Mouse (Mus musculus) urinary bladder, postnatal 0 days (tissue): Measurements from ENCODE around the gene Zfp655. TPM values are rescaled to one million over a fixed set of nuclear protein-coding genes. Genes with fewer than 3 reads are reported as not detected.

ENCODE experiments used
- polyA plus RNA-seq: library from polyadenylated mRNA; unstranded; fragments of >200 nt; fragmentation: Nextera tagmentation; extraction: Ambion mirVana; gene quantifications from 2 replicates; pipeline ENCODE4 v1.2.1, GENCODE M21; 2015

The Zfp655 gene
- polyA plus RNA-seq, result 28.1 and 29.6 TPM in 2 replicates

DNA sequence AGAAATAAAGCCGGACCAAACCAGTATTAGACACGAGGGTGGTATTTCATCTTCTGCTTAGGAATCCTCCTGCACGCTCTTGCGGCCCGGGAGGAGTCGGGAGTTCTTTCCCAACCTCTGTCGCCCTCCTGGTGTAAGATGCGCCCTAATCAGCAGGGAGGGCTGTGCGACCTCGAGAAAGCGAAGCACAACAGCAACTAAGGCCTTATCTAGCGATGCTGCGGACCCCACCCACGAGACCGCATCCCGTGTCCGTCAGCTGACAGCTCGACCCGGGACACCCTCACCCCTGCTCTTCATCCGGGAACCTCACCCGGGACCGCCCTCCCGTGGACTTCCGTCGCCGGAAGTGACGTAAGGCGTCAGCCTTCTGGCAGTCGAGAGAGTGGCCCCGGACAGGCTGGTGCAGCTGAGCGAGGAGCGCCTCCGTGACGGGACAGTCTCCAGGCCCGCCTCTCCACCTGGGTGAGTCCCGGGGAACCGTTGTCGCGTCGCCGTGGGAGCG lies at the start of gene Zfp655:
TSS of gene Zfp655 (plus strand) at position 349 of the 505 bp plus-strand sequence.

DNA sequence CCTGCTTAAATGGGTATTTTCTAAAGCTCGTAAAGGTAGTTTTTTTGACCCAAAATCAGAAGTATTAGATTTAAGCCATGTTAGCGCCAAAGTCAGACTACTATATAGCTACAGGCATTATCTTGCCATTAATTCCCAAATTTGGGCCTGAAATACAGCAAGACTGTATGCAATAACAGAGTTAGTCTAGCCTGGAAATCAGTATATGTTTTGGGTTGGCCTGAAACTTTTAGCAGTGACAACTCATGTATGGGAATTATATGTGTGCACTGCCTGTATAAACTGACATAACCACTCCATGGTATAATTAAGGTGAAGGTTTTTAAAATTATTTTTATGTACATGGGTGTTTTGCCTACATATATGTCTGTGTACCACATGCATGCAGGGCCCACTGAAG lies 39.6 kb upstream of the Zfp655 start, which contains the start of gene Atp5j2:
TSS of gene Atp5j2 (minus strand) at position 101 of the 400 bp plus-strand sequence.

GRCm38 (mm10) chr5:145201321-145201991 lies 30.1 kb upstream of the Zfp655 start, which contains the start of gene Zkscan14:
Gene Zkscan14, minus strand, starts transcription at chr5:145201868.

DNA sequence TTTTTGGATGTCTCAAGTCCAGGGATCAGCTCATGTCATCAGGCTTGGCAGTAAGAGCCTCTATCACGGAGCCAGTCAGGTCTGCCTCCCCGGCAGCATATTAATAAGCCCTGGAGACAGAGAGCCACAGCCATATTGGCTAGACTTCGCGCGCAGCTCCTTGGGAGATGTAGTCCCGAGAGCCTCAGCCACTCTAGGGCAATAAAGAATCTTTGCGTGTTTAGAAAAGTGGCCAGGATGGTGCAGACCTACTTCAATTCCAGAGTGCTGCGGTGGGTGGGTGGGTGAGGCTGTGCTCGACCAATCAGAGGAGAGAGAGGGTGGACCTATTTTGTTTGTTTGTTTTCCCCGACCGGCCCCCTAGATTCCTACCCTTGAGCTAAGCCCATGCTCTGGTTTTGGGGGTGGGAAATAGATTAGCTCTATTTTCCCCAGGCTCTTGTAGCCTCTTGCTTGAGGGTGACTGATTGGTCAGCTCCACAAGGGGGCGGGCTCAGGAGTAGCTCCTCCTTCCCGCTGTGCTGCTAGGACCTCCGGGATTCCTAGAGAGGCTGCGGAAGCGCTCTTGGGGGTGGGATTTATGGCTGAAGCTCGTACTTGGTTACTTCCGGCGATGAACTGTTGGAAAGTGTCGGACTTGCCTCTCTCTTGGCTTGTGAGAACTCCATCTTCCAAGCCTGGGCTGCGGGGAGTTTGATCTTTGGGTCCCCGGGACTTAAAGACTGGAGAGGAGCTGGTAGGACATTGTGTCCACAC lies 27.4 kb upstream of the Zfp655 start, which contains the start of gene Zkscan5:
TSS of gene Zkscan5 (plus strand) at position 627 of the 756 bp plus-strand sequence.

GRCm38 (mm10) chr5:145280371-145281143 lies 49.0 kb downstream of the Zfp655 start, which contains the start of gene Zscan25:
Gene Zscan25, plus strand, starts transcription at chr5:145280500.

Other genes starting within 250 kb of the Zfp655 start
- not detected in 2 replicates for gene Gm4871, start 199.0 kb upstream of the Zfp655 start, polyA plus RNA-seq
- gene 1700018F24Rik, start 188.7 kb upstream of the Zfp655 start, polyA plus RNA-seq, result not detected in 2 replicates
- gene Arpc1a, start 147.9 kb upstream of the Zfp655 start, polyA plus RNA-seq, result 188 and 216 TPM in 2 replicates
- not detected in 2 replicates for gene Kpna7, start 147.7 kb upstream of the Zfp655 start, polyA plus RNA-seq
- 381 and 490 TPM in 2 replicates for gene Arpc1b, start 117.5 kb upstream of the Zfp655 start, polyA plus RNA-seq
- gene Pdap1, start 91.5 kb upstream of the Zfp655 start, polyA plus RNA-seq, result 49.6 and 60.3 TPM in 2 replicates
- 127 and 128 TPM in 2 replicates for gene Bud31, start 91.4 kb upstream of the Zfp655 start, polyA plus RNA-seq
- 8.5 TPM in 2 replicates for gene Ptcd1, start 64.6 kb upstream of the Zfp655 start, polyA plus RNA-seq
- 17.6 and 20.6 TPM in 2 replicates for gene Cpsf4, start 64.5 kb upstream of the Zfp655 start, polyA plus RNA-seq
- 609 and 628 TPM in 2 replicates for gene Atp5j2, start 39.7 kb upstream of the Zfp655 start, polyA plus RNA-seq
- gene Zkscan14, start 29.8 kb upstream of the Zfp655 start, polyA plus RNA-seq, result 5.6 and 6.2 TPM in 2 replicates
- gene Zkscan5, start 27.2 kb upstream of the Zfp655 start, polyA plus RNA-seq, result 5.3 and 5.5 TPM in 2 replicates
- gene Zscan25, start 48.8 kb downstream of the Zfp655 start, polyA plus RNA-seq, result 0.46 and 0.57 TPM in 2 replicates
- gene Cyp3a57, start 113.6 kb downstream of the Zfp655 start, polyA plus RNA-seq, result 1.4 and 1.5 TPM in 2 replicates
- gene Cyp3a16, start 238.0 kb downstream of the Zfp655 start, polyA plus RNA-seq, result 0.07 TPM in 1 of 2 replicates, not detected in the other